Mouse (Mus musculus) megakaryocyte, embryonic 14.5 days (primary cell): Measurements from ENCODE around the gene Copz2. TPM values are rescaled to one million over a fixed set of nuclear protein-coding genes. Genes with fewer than 3 reads are reported as not detected.
A peak's percentile ranks its signal among the peaks of the same experiment; 100 is the strongest.
"Not testable (repeated sequence)": the region's sequence is repeated elsewhere in the genome, so short reads cannot be mapped to it uniquely, and the experiment has no call there.

Experiments
- H3K27me3 ChIP-seq: replicated peaks from 2 replicates; pipeline ENCODE3; 2012; ENCODE audit warnings: inconsistent platforms
- H3K36me3 ChIP-seq: replicated peaks from 2 replicates; pipeline ENCODE3; 2012; ENCODE audit warnings: low read length, inconsistent platforms, mixed read lengths
- H3K4me1 ChIP-seq: 2 replicates; pipeline ENCODE4 v1.6.1; 2012; ENCODE audit warnings: inconsistent platforms
- H3K4me3 ChIP-seq: replicated peaks from 2 replicates; pipeline ENCODE3; 2012; ENCODE audit warnings: moderate library complexity, mild to moderate bottlenecking, inconsistent platforms
- H3K9me3 ChIP-seq: 2 replicates; pipeline ENCODE4 v1.6.1; 2012; ENCODE audit warnings: inconsistent platforms
- FLI1 ChIP-seq: IDR thresholded peaks from 2 replicates; pipeline ENCODE4 v1.6.1; 2012; ENCODE audit warnings: low read length, inconsistent platforms, mixed read lengths
- GATA1 ChIP-seq: IDR thresholded peaks from 3 replicates; pipeline ENCODE4 v1.6.1; 2012; ENCODE audit warnings: mixed read lengths, low read length, inconsistent platforms, borderline replicate concordance
- polyA plus RNA-seq: library from polyadenylated mRNA; stranded (reverse); fragments of >175 nt; gene quantifications from 2 replicates; pipeline ENCODE4 v1.2.3, GENCODE M21; 2012; ENCODE audit warnings: low replicate concordance; ENCODE audit not compliant: insufficient read depth

Copz2 gene
- polyA plus RNA-seq = 3.4 TPM in 1 of 2 replicates, not detected in the other

DNA sequence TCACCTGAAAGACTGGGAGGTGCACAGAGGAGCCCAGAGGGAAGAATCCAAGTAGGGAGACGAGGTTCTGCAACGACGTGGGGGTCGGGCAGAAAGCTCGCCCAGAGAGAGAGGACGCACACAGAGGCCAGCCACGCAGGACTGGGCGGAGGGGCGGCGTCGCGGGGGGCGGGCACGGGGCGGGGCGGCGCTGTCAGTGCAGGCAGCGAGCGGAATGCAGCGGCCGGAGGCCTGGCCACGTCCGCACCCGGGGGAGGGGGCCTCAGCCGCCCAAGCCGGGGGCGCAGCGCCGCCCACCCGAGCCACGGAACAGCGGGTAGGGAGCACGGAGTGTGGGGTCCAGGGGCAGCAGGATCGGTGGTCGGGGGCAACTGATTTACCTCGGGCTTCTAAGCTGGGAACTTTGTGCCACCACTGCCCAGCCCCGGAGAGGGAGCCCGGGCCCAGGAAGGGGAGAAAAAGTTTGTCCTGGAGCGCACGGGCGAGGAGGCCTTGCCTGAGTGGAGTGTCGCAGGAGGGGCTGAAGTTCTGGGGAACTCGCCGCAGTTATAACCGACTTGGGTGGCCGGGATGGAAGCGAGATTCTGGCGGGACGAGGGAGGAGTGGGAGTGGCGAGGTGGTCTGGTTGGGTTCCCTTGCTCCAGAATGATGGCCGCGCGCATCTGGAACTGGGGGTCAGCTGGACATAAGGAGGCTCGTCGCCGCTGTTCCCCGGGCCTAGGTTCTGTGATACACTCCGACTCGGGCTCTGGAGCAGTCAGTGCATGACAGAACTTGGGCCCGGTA, at the start of gene Copz2:
Copz2 (plus strand) TSS at position 190 of the 787 bp plus-strand sequence.
- Histone ChIP-seq H3K4me3 (peak within 1 kb of the TSS; percentile 92), H3K4me1 (peaks cover 16% of the 10 kb centered on the region), H3K36me3 (no peaks in the 10 kb centered on the region), H3K27me3 (peaks cover 57% of the 10 kb centered on the region), H3K9me3 (peaks cover 10% of the 10 kb centered on the region)
- no peak for TF ChIP-seq GATA1
- TF ChIP-seq FLI1 = no peak

DNA sequence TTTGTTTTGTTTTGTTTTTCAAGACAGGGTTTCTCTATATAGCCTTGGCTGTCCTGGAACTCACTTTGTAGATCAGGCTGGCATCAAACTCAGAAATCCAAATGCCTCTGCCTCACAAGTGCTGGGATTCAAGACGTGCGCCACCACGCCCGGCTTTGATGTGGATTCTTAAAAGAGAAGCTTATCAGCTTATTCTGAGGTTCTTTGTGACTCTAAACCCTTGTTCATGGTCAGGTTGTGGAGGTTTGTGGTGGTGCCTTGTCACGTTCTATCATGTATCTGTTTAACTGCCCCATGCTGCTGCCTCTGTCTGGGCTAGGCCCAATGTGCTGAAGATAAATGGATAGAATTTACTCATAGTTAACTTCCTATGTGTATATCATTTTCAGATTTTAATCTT, 44.1 kb upstream of the Copz2 start:
- Histone ChIP-seq H3K36me3 (peaks cover 92% of the 10 kb centered on the region), H3K9me3 (no peaks in the 10 kb centered on the region), H3K4me3 (no peak overlapping the region), H3K27me3 (no peaks in the 10 kb centered on the region), H3K4me1 (peaks cover 3% of the 10 kb centered on the region; the same call in 1 of the 2 replicates)
- TF ChIP-seq GATA1 (no peak), FLI1 (no peak)

DNA sequence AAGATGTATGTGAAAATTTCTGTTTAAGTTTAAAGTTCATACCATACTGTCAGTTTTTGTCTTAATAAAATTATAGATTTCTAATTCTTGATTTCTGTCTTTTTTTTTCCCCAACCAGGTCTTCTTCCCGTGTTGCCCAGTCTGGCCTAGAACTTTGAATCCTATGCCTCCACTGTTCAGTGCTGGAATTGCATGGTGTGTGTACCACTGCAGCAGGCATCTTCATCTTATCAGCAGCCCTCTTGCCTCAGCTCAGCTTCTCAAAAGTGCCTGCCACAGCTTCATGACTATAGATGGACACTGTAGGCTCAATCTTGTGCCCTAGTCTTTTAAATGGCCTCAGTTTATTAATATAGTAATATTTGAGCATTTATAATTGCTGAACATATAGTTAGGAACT, 41.6 kb upstream of the Copz2 start:
- Histone ChIP-seq H3K4me1 (peaks cover 3% of the 10 kb centered on the region; the same call in 1 of the 2 replicates), H3K9me3 (no peaks in the 10 kb centered on the region), H3K27me3 (no peaks in the 10 kb centered on the region), H3K36me3 (peaks cover 92% of the 10 kb centered on the region), H3K4me3 (no peak overlapping the region)
- TF ChIP-seq GATA1 = no peak
- TF ChIP-seq FLI1 = no peak

DNA sequence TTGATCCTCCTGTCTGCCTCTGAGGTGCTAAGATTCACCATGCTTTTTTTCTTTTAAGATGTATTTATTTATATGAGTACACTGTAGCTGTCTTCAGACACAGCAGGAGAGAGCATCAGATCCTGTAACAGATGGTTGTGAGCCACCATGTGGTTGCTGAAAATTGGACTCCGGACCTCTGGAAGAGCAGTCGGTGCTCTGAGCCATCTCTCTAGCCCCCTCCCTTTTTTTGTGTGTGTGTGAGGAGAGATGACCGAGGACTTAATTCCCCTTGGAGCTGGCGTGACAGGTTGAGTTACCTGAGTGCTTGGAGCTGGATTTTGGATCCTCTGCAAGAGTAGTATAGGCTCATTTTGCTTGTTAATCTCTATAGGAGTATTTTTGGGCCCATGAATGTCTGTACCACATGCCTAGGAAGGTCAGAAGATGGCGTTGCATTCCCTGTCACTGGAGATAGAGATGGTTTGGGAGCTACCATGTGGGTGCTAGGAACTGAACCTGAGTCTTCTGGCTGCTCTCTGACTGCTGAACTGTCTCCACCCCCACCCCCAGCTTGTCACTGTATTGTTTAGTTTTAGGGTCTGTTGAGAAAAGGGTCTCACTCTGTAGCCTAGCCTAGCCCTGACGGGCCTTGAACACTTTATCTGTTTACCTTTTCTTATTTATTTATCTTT, 40.0 kb upstream of the Copz2 start:
- H3K4me1 ChIP-seq = no peaks in the 10 kb centered on the region; the same call in 1 of the 2 replicates
- no peak for TF ChIP-seq FLI1
- no peak for TF ChIP-seq GATA1
- H3K9me3 ChIP-seq = no peaks in the 10 kb centered on the region
- no peak overlapping the region for H3K4me3 ChIP-seq
- H3K27me3 ChIP-seq = no peaks in the 10 kb centered on the region
- H3K36me3 ChIP-seq = peaks cover 92% of the 10 kb centered on the region

DNA sequence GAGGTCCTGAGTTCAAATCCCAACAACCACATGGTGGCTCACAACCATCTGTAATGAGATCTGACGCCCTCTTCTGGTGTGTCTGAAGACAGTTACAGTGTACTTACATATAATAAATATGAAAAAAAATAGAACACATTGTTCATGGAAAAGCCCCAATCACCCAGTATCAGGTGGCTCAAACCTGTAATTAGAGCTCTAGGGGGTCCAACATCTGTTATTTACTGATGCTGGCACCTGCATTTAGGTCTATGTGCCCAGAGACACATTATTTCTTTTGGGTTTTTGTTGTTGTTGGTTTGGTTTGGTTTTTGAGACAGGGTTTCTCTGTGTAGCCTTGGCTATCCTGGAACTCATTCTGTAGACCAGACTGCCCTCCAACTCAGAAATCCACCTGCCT, 38.5 kb upstream of the Copz2 start:
- peaks cover 92% of the 10 kb centered on the region for H3K36me3 ChIP-seq
- not testable (repeated sequence) for H3K4me3 ChIP-seq, H3K4me1 ChIP-seq

DNA sequence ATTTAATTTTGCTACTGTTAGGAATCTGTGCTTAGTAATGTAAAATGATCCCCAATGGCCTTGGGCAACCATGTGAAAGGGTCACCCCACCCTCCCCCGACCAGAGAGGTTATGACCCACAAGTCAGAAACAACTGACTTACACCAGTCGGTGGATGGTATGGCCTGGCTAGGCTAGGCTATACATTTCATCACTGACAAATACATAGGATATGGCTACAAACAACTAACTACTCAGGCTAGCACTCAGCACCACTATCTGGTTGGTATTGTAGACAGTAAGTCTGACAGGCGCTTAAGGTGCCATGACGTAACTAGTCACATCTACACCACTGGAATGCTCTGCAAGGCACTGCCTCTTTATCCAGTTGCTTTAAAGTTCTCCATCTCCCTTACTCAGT, 36.2 kb upstream of the Copz2 start:
- no peak for TF ChIP-seq FLI1
- H3K36me3 ChIP-seq = peaks cover 96% of the 10 kb centered on the region
- no peak overlapping the region for H3K4me3 ChIP-seq

More for the DNA sequence above, 38.5 kb upstream of the Copz2 start:
- not testable (repeated sequence) for H3K9me3 ChIP-seq, H3K27me3 ChIP-seq

DNA sequence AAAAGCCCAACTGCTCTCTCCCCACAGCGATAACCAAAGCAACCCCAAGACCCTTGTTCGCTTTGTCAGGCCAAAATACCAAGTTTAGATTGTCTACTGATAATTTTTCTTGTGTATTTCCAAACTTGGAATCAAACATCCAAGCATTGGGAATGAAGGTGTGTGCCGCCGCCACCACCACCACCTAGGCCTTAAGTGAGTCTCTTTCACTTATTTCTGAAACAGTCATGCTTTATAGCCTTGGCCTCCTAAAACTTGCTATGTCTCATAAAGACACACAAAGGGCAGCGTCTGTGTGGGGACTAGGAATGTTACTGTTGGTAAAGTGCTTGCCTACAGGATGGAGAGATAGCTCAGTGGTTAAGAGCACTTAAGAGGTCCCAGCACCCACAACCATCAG, 35.8 kb upstream of the Copz2 start:
- Histone ChIP-seq H3K27me3 (no peaks in the 10 kb centered on the region), H3K4me1 (peaks cover 14% of the 10 kb centered on the region), H3K4me3 (no peak overlapping the region), H3K9me3 (no peaks in the 10 kb centered on the region), H3K36me3 (peaks cover 96% of the 10 kb centered on the region)
- TF ChIP-seq FLI1 = no peak
- no peak for TF ChIP-seq GATA1

More for the DNA sequence above, 36.2 kb upstream of the Copz2 start:
- H3K4me1 ChIP-seq = peaks cover 14% of the 10 kb centered on the region
- H3K27me3 ChIP-seq = no peaks in the 10 kb centered on the region
- no peaks in the 10 kb centered on the region for H3K9me3 ChIP-seq

DNA sequence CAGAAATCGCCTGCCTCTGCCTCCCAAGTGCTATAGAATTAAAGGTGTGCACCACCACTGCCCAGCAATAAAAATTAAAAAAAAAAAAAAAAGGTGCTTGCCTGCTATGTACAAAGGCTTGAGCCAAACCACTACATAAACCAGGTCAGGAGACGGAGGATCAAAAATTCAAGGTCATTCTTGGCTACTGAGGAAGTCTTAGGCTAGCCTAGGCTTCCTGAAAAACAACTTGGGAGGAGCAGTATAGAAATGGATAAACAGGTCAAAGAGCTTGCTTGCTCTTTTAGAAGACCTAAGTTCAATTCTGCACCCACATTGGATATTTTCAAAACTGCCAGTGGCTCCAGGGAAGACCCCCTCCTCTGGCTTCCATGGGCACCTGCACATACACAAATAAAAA, 35.2 kb upstream of the Copz2 start:
- peaks cover 14% of the 10 kb centered on the region for H3K4me1 ChIP-seq

DNA sequence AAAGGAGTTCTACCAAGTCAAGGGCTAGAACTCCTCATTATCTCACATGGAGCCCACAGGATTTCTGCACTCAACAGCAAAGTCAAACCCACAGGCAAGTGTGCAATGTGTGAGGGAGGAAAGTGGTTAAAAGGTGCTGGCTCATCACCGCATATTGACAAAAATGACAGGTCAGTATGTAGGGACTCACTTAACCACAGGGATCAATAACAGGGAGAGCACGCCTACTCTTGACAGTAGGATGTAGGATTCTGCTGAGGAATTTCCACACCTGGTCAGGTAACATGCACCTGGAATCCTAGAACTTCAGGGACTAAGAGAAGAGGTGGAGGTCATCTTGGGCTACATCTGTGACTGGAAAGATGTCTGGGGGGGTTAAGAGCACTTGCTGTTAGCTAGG, 33.8 kb upstream of the Copz2 start:
- H3K4me3 ChIP-seq = no peak overlapping the region
- H3K9me3 ChIP-seq = no peaks in the 10 kb centered on the region
- H3K4me1 ChIP-seq = peaks cover 17% of the 10 kb centered on the region
- peaks cover 98% of the 10 kb centered on the region for H3K36me3 ChIP-seq
- H3K27me3 ChIP-seq = no peaks in the 10 kb centered on the region
- TF ChIP-seq GATA1 (no peak), FLI1 (no peak)

More for the DNA sequence above, 35.2 kb upstream of the Copz2 start:
- peaks cover 97% of the 10 kb centered on the region for H3K36me3 ChIP-seq
- H3K27me3 ChIP-seq = no peaks in the 10 kb centered on the region
- no peaks in the 10 kb centered on the region for H3K9me3 ChIP-seq
- no peak overlapping the region for H3K4me3 ChIP-seq
- TF ChIP-seq GATA1 (no peak), FLI1 (no peak)

DNA sequence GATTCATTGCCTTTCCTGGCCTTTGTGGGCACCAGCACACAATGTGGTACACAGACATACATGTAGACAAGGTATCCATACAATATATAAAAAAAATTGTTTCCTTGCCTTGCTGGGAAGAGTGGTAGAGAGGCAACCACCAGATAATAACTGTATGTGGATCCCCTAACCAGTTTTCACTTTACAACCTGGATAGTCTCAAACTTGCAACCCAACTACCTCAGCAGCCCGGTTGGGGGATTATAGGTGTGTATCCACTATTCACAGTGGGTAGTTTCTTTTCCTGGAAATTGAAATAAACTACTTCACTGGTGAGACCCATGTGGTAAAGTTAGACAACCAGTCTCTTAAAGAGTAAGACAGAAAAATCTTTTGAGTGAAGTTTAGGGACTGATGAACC, 33.2 kb upstream of the Copz2 start:
- Histone ChIP-seq H3K9me3 (no peaks in the 10 kb centered on the region), H3K4me1 (peaks cover 23% of the 10 kb centered on the region), H3K36me3 (peaks cover 98% of the 10 kb centered on the region), H3K4me3 (no peak overlapping the region), H3K27me3 (no peaks in the 10 kb centered on the region)
- TF ChIP-seq FLI1 = no peak
- TF ChIP-seq GATA1 = no peak
